Comparison of ENCODE assay signal across 30 mouse cellular contexts in genomic region chr9:14981539-14982155, GRCm38 (mm10).
A peak's percentile ranks its signal among the peaks of the same experiment; 100 is the strongest.
DNase-seq lines count a peak whose midpoint lies in the region; ATAC-seq lines count a peak whose summit lies in the region.
"Had no signal": no experiment of that assay in that cellular context is flagged by ENCODE, and none has a peak within 500 bp of the region (broad histone marks: within the 10 kb centered on the region; RNA-seq: fewer than 3 reads in every experiment).

No protein-coding gene starts in this region.

- no peaks in the 10 kb centered on the region for H3K9me3 ChIP-seq in kidney, embryonic 15.5 days (replicated peaks)
- H3K9me3 ChIP-seq in neural tube, embryonic 15.5 days (replicated peaks), result 0 out of 2 replicates have a peak, but pooled peaks cover 2% of the 10 kb centered on the region
- H3K9me3 ChIP-seq: embryonic facial prominence, embryonic 15.5 days; forebrain, embryonic 12.5 days; heart, embryonic 13.5 days; hindbrain, embryonic 10.5 days; hindbrain, embryonic 15.5 days had no signal

- no peaks in the 10 kb centered on the region for H3K27me3 ChIP-seq in kidney, embryonic 15.5 days
- no peaks in the 10 kb centered on the region for H3K27me3 ChIP-seq in neural tube, embryonic 15.5 days (replicated peaks)
- H3K27me3 ChIP-seq: embryonic facial prominence, embryonic 15.5 days; forebrain, embryonic 12.5 days; heart, embryonic 13.5 days; hindbrain, embryonic 15.5 days had no signal

- no peak for ATAC-seq in kidney, embryonic 15.5 days (replicated peaks; ENCODE audit: low FRiP score)
- no peak for ATAC-seq in neural tube, embryonic 15.5 days (ENCODE audit: low FRiP score)
- ATAC-seq: CD4-positive, CD25-positive, alpha-beta regulatory T cell, adult 4 months; inflammation-experienced regulatory T-cells, adult 6 months had no signal

- H3K27ac ChIP-seq in kidney, embryonic 15.5 days, result no peak overlapping the region
- no peak overlapping the region for H3K27ac ChIP-seq in neural tube, embryonic 15.5 days (replicated peaks)
- H3K27ac ChIP-seq: embryonic facial prominence, embryonic 10.5 days; embryonic facial prominence, embryonic 15.5 days; forebrain, embryonic 12.5 days; heart, embryonic 13.5 days; hindbrain, embryonic 10.5 days; hindbrain, embryonic 15.5 days; liver, embryonic 14.5 days had no signal

- DNase-seq in left cerebral cortex, adult 11 months (ENCODE audit: low spot score), result peak; percentile 40
- no peak for DNase-seq in left cerebral cortex, postnatal 4 days
- DNase-seq in frontal cortex, adult 2 months (ENCODE audit: extremely low spot score in 1 of 2, low spot score in 1 of 2), result peak; percentile 55 to 60
- peak; percentile 52 to 75 for DNase-seq in left cerebral cortex, adult 9 months (ENCODE audit: low spot score in 2 of 2)
- DNase-seq in right cerebral cortex, postnatal 36 days (ENCODE audit: low spot score in 2 of 2), result peak; percentile 38 to 70
- DNase-seq: adrenal gland, adult 2 months; adrenal gland, postnatal 36 days; cerebellum, adult 2 months; cerebellum, postnatal 14 days; heart, postnatal 10 days; kidney, adult 11 months; kidney, postnatal 25 days; layer of hippocampus, postnatal 36 days; liver; lung, adult 2 months; lung, postnatal 14 days; midbrain, embryonic 14.5 days; retina, postnatal 1 day; thymus, postnatal 14 days had no signal

- H3K36me3 ChIP-seq in kidney, embryonic 15.5 days, result no peaks in the 10 kb centered on the region
- no peaks in the 10 kb centered on the region for H3K36me3 ChIP-seq in neural tube, embryonic 15.5 days
- H3K36me3 ChIP-seq: embryonic facial prominence, embryonic 10.5 days; embryonic facial prominence, embryonic 15.5 days; forebrain, embryonic 12.5 days; heart, embryonic 13.5 days; hindbrain, embryonic 10.5 days; hindbrain, embryonic 15.5 days had no signal

- no peaks in the 10 kb centered on the region for H3K4me1 ChIP-seq in kidney, embryonic 15.5 days
- no peaks in the 10 kb centered on the region for H3K4me1 ChIP-seq in neural tube, embryonic 15.5 days
- H3K4me1 ChIP-seq: embryonic facial prominence, embryonic 15.5 days; forebrain, embryonic 12.5 days; heart, embryonic 13.5 days; hindbrain, embryonic 10.5 days; hindbrain, embryonic 15.5 days had no signal

- no peak overlapping the region for H3K4me2 ChIP-seq in kidney, embryonic 15.5 days
- H3K4me2 ChIP-seq in neural tube, embryonic 15.5 days, result no peak overlapping the region
- H3K4me2 ChIP-seq: embryonic facial prominence, embryonic 15.5 days; forebrain, embryonic 12.5 days; heart, embryonic 13.5 days; hindbrain, embryonic 15.5 days had no signal

- no peak overlapping the region for H3K4me3 ChIP-seq in kidney, embryonic 15.5 days (replicated peaks)
- H3K4me3 ChIP-seq in neural tube, embryonic 15.5 days (replicated peaks), result no peak overlapping the region
- H3K4me3 ChIP-seq: embryonic facial prominence, embryonic 10.5 days; embryonic facial prominence, embryonic 15.5 days; forebrain, embryonic 12.5 days; heart, embryonic 13.5 days; hindbrain, embryonic 10.5 days; hindbrain, embryonic 15.5 days had no signal

- intact Hi-C loops in left cerebral cortex, postnatal 4 days (cut with DNase I), result no loop called here

- no peak overlapping the region for H3K9ac ChIP-seq in kidney, embryonic 15.5 days
- no peak overlapping the region for H3K9ac ChIP-seq in neural tube, embryonic 15.5 days (replicated peaks)
- H3K9ac ChIP-seq: embryonic facial prominence, embryonic 15.5 days; forebrain, embryonic 12.5 days; heart, embryonic 13.5 days; hindbrain, embryonic 15.5 days; liver, embryonic 14.5 days had no signal

- WGBS in kidney, embryonic 15.5 days, result 92% methylated on average over 4 of the region's 4 CpGs
- 89% methylated on average over 4 of the region's 4 CpGs for WGBS in neural tube, embryonic 15.5 days
